Mouse (Mus musculus): ENCODE measurements around the gene Fabp1. TPM values are rescaled to one million over a fixed set of nuclear protein-coding genes. Genes with fewer than 3 reads are reported as not detected.

Fabp1 gene
- polyA plus RNA-seq (2017; shearing (Covaris generic)): not detected

GRCm38 (mm10) chr6:71199612-71200011 is at the start of gene Fabp1:
Gene Fabp1 (plus strand): TSS chr6:71199827.
- no peak for ATAC-seq

GRCm38 (mm10) chr6:71151098-71151497 is 48.5 kb upstream of the Fabp1 start:
- ATAC-seq: no peak

GRCm38 (mm10) chr6:71153486-71153885 is 46.1 kb upstream of the Fabp1 start:
- ATAC-seq: no peak

- no peak for ATAC-seq
These were observed 44.8 kb upstream of the Fabp1 start for GRCm38 (mm10) chr6:71154861-71155260.

- ATAC-seq: peak; percentile 86
These were observed 42.8 kb upstream of the Fabp1 start for GRCm38 (mm10) chr6:71156674-71157326.

- ATAC-seq: no peak
These were observed 38.3 kb upstream of the Fabp1 start for GRCm38 (mm10) chr6:71161290-71161689.

GRCm38 (mm10) chr6:71162269-71162668 is 37.4 kb upstream of the Fabp1 start:
- ATAC-seq: no peak

- ATAC-seq: no peak
These were observed 35.2 kb upstream of the Fabp1 start for GRCm38 (mm10) chr6:71164394-71164793.

- ATAC-seq: peak; percentile 86
These were observed 33.0 kb upstream of the Fabp1 start for GRCm38 (mm10) chr6:71166551-71167169.

- ATAC-seq: no peak
These were observed 26.6 kb upstream of the Fabp1 start for GRCm38 (mm10) chr6:71172812-71173580.

GRCm38 (mm10) chr6:71180596-71180995 is 19.0 kb upstream of the Fabp1 start:
- no peak for ATAC-seq

GRCm38 (mm10) chr6:71184941-71185604 is 14.6 kb upstream of the Fabp1 start:
- no peak for ATAC-seq

GRCm38 (mm10) chr6:71189578-71189977 is 10.0 kb upstream of the Fabp1 start:
- ATAC-seq: no peak

- ATAC-seq: no peak
These were observed 9.1 kb upstream of the Fabp1 start for GRCm38 (mm10) chr6:71190501-71190900.

GRCm38 (mm10) chr6:71193151-71193740 is 6.4 kb upstream of the Fabp1 start:
- ATAC-seq: no peak

GRCm38 (mm10) chr6:71196107-71196506 is 3.5 kb upstream of the Fabp1 start:
- no peak for ATAC-seq

GRCm38 (mm10) chr6:71197636-71198535 is 1.7 kb upstream of the Fabp1 start:
- no peak for ATAC-seq

- ATAC-seq: no peak
These were observed 2.3 kb downstream of the Fabp1 start for GRCm38 (mm10) chr6:71201925-71202324.

GRCm38 (mm10) chr6:71203674-71204073 is 4.0 kb downstream of the Fabp1 start:
- ATAC-seq: no peak

- ATAC-seq: no peak
These were observed 4.5 kb downstream of the Fabp1 start for GRCm38 (mm10) chr6:71204166-71204565.

- ATAC-seq: no peak
These were observed 9.1 kb downstream of the Fabp1 start for GRCm38 (mm10) chr6:71208691-71209090.

GRCm38 (mm10) chr6:71211917-71212316 is 12.3 kb downstream of the Fabp1 start:
- no peak for ATAC-seq
